Mouse (Mus musculus): ENCODE data around the gene Gpsm1. TPM values are rescaled to one million over a fixed set of nuclear protein-coding genes. Genes with fewer than 3 reads are reported as not detected.

Gene Gpsm1
- total and polyA plus RNA-seq, 2 experiments from 2014 or later = 149 to 257 TPM

- ATAC-seq (no peak), DNase-seq (no peak)
- Histone ChIP-seq H3K4me3 (ENCODE audit: low read depth, low read length) (no peak overlapping the region), H3K4me2 (ENCODE audit: low read depth) (no peak overlapping the region), H3K9me3 (ENCODE audit: low read length) (no peaks in the 10 kb centered on the region), H3K4me1 (ENCODE audit: insufficient read depth) (no peaks in the 10 kb centered on the region), H3K27me3 (ENCODE audit: insufficient read depth, low read length) (no peaks in the 10 kb centered on the region), H3K9ac (no peak overlapping the region), H3K27ac (ENCODE audit: low read depth, low read length) (no peak overlapping the region), H3K36me3 (ENCODE audit: insufficient read depth) (peaks cover 76% of the 10 kb centered on the region)
- no peak for TF ChIP-seq CTCF (IDR thresholded peaks at IDR 0.05; ENCODE audit: low read depth)
- WGBS = 83% methylated on average over 2 of the region's 2 CpGs
These were observed 26.2 kb downstream of the Gpsm1 start for GRCm38 (mm10) chr2:26341510-26341981.

GRCm38 (mm10) chr2:26342044-26342443 is 26.7 kb downstream of the Gpsm1 start:
- Histone ChIP-seq H3K9me3 (ENCODE audit: low read length) (no peaks in the 10 kb centered on the region), H3K27me3 (ENCODE audit: insufficient read depth, low read length) (no peaks in the 10 kb centered on the region), H3K4me2 (ENCODE audit: low read depth) (no peak overlapping the region), H3K36me3 (ENCODE audit: insufficient read depth) (peaks cover 81% of the 10 kb centered on the region), H3K27ac (ENCODE audit: low read depth, low read length) (no peak overlapping the region), H3K9ac (no peak overlapping the region), H3K4me1 (ENCODE audit: insufficient read depth) (no peaks in the 10 kb centered on the region), H3K4me3 (ENCODE audit: low read depth, low read length) (no peak overlapping the region)
- WGBS = 53% methylated on average over 10 of the region's 10 CpGs
- ATAC-seq (no peak), DNase-seq (no peak)
- no peak for TF ChIP-seq CTCF (IDR thresholded peaks at IDR 0.05; ENCODE audit: low read depth)

- TF ChIP-seq CTCF (IDR thresholded peaks at IDR 0.05; ENCODE audit: low read depth) = no peak
- H3K4me2 ChIP-seq (ENCODE audit: low read depth) = no peak overlapping the region
- H3K27me3 ChIP-seq (ENCODE audit: insufficient read depth, low read length) = no peaks in the 10 kb centered on the region
- 74% methylated on average over 11 of the region's 11 CpGs for WGBS
- no peaks in the 10 kb centered on the region for H3K4me1 ChIP-seq (ENCODE audit: insufficient read depth)
- H3K4me3 ChIP-seq (ENCODE audit: low read depth, low read length) = no peak overlapping the region
- no peak overlapping the region for H3K27ac ChIP-seq (ENCODE audit: low read depth, low read length)
- H3K9me3 ChIP-seq (ENCODE audit: low read length) = no peaks in the 10 kb centered on the region
- no peak overlapping the region for H3K9ac ChIP-seq
- DNase-seq (no peak), ATAC-seq (no peak)
- peaks cover 89% of the 10 kb centered on the region for H3K36me3 ChIP-seq (ENCODE audit: insufficient read depth)
These were observed 27.5 kb downstream of the Gpsm1 start for GRCm38 (mm10) chr2:26342609-26343490.

GRCm38 (mm10) chr2:26348241-26348640 is 32.9 kb downstream of the Gpsm1 start:
- TF ChIP-seq CTCF (IDR thresholded peaks at IDR 0.05; ENCODE audit: low read depth) = no peak
- H3K4me2 ChIP-seq (ENCODE audit: low read depth) = no peak overlapping the region
- H3K27ac ChIP-seq (ENCODE audit: low read depth, low read length) = no peak overlapping the region
- ATAC-seq (no peak), DNase-seq (no peak)
- no peak overlapping the region for H3K4me3 ChIP-seq (ENCODE audit: low read depth, low read length)
- 75% methylated on average over 6 of the region's 6 CpGs for WGBS
- H3K9me3 ChIP-seq (ENCODE audit: low read length) = no peaks in the 10 kb centered on the region
- H3K27me3 ChIP-seq (ENCODE audit: insufficient read depth, low read length) = no peaks in the 10 kb centered on the region
- H3K9ac ChIP-seq = no peak overlapping the region
- peaks cover 10% of the 10 kb centered on the region; the same call in 1 of the 2 replicates for H3K4me1 ChIP-seq (ENCODE audit: insufficient read depth)
- peaks cover 65% of the 10 kb centered on the region for H3K36me3 ChIP-seq (ENCODE audit: insufficient read depth)

- H3K4me1 ChIP-seq (ENCODE audit: insufficient read depth) = peaks cover 10% of the 10 kb centered on the region; the same call in 1 of the 2 replicates
- peak within 1 kb of the TSS; percentile 89 for H3K4me2 ChIP-seq (ENCODE audit: low read depth)
- peak within 1 kb of the TSS; percentile 97 for H3K9ac ChIP-seq
- H3K4me3 ChIP-seq (ENCODE audit: low read depth, low read length) = peak within 1 kb of the TSS; percentile 86
- H3K9me3 ChIP-seq (ENCODE audit: low read length) = no peaks in the 10 kb centered on the region
- no peaks in the 10 kb centered on the region for H3K27me3 ChIP-seq (ENCODE audit: insufficient read depth, low read length)
- H3K27ac ChIP-seq (ENCODE audit: low read depth, low read length) = peak within 1 kb of the TSS; percentile 94
- H3K36me3 ChIP-seq (ENCODE audit: insufficient read depth) = peaks cover 35% of the 10 kb centered on the region
- peak; percentile 96 for DNase-seq
- WGBS = 3% methylated on average over 62 of the region's 62 CpGs
- peak; percentile 80 for TF ChIP-seq CTCF (IDR thresholded peaks at IDR 0.05; ENCODE audit: low read depth)
- ATAC-seq = peak; percentile 92
These were observed 36.3 kb downstream of the Gpsm1 start, which contains the start of gene Dnlz for GRCm38 (mm10) chr2:26351358-26352290. TSS of gene Dnlz (minus strand) at chr2:26352110.

- Histone ChIP-seq H3K4me3 (ENCODE audit: low read depth, low read length) (peak overlapping the region; percentile 86), H3K9ac (peak overlapping the region; percentile 97), H3K4me1 (ENCODE audit: insufficient read depth) (peaks cover 10% of the 10 kb centered on the region; the same call in 1 of the 2 replicates), H3K27me3 (ENCODE audit: insufficient read depth, low read length) (no peaks in the 10 kb centered on the region), H3K4me2 (ENCODE audit: low read depth) (peak overlapping the region; percentile 83), H3K27ac (ENCODE audit: low read depth, low read length) (peak overlapping the region; percentile 94), H3K36me3 (ENCODE audit: insufficient read depth) (peaks cover 27% of the 10 kb centered on the region), H3K9me3 (ENCODE audit: low read length) (no peaks in the 10 kb centered on the region)
- DNase-seq (no peak), ATAC-seq (peak; percentile 42)
- 3% methylated on average over 36 of the region's 36 CpGs for WGBS
- TF ChIP-seq CTCF (IDR thresholded peaks at IDR 0.05; ENCODE audit: low read depth) = no peak; the same call in 1 of the 2 replicates
These were observed 37.1 kb downstream of the Gpsm1 start for GRCm38 (mm10) chr2:26352291-26352910.

Measured in forebrain, postnatal 0 days (tissue).